ENCODE assay signal across 9 mouse cellular contexts in genomic region chr11:73007698-73008481, GRCm38 (mm10). TPM values are rescaled to one million over a fixed set of nuclear protein-coding genes. Genes with fewer than 3 reads are reported as not detected.
DNase-seq lines count a peak whose midpoint lies in the region; ATAC-seq and TF ChIP-seq lines count a peak whose summit lies in the region.
"Had no signal": no experiment of that assay in that cellular context is flagged by ENCODE, and none has a peak within 500 bp of the region (broad histone marks: within the 10 kb centered on the region; RNA-seq: fewer than 3 reads in every experiment).

No protein-coding gene starts in this region.

- peak; percentile 82 for TF ChIP-seq CTCF in embryonic fibroblast, embryonic 13.5 days (IDR thresholded peaks at IDR 0.05; ENCODE audit: borderline replicate concordance, insufficient read depth, low read length)

- WGBS in hindbrain, embryonic 14.5 days: 61% methylated on average over 11 of the region's 11 CpGs
- WGBS in hindbrain, embryonic 16.5 days: 65% methylated on average over 11 of the region's 11 CpGs
- WGBS in limb, embryonic 11.5 days: 66% methylated on average over 11 of the region's 11 CpGs
- WGBS in neural tube, embryonic 12.5 days: 67% methylated on average over 11 of the region's 11 CpGs

- H3K27ac ChIP-seq in hindbrain, embryonic 14.5 days: no peak overlapping the region
- no peak overlapping the region for H3K27ac ChIP-seq in hindbrain, embryonic 16.5 days (ENCODE audit: low read depth, low read length)
- H3K27ac ChIP-seq in embryonic fibroblast, embryonic 13.5 days (ENCODE audit: insufficient read depth, low read length): no peak overlapping the region
- no peak overlapping the region for H3K27ac ChIP-seq in limb, embryonic 11.5 days (replicated peaks; ENCODE audit: low read depth, low read length)
- H3K27ac ChIP-seq in neural tube, embryonic 12.5 days: no peak overlapping the region
- H3K27ac ChIP-seq: liver, embryonic 15.5 days had no signal

- H3K4me3 ChIP-seq in hindbrain, embryonic 14.5 days (replicated peaks; ENCODE audit: low read length): no peak overlapping the region
- H3K4me3 ChIP-seq in hindbrain, embryonic 16.5 days (ENCODE audit: low read length): no peak overlapping the region
- H3K4me3 ChIP-seq in embryonic fibroblast, embryonic 13.5 days (ENCODE audit: insufficient read depth, low read length): no peak overlapping the region
- H3K4me3 ChIP-seq in limb, embryonic 11.5 days (ENCODE audit: low read depth, low read length): no peak overlapping the region
- H3K4me3 ChIP-seq in neural tube, embryonic 12.5 days: no peak overlapping the region
- H3K4me3 ChIP-seq: liver, embryonic 15.5 days had no signal

- no peaks in the 10 kb centered on the region for H3K27me3 ChIP-seq in hindbrain, embryonic 14.5 days (ENCODE audit: control insufficient read depth, insufficient read depth, low read length)
- no peaks in the 10 kb centered on the region; the same call in 1 of the 2 replicates for H3K27me3 ChIP-seq in hindbrain, embryonic 16.5 days (replicated peaks; ENCODE audit: control insufficient read depth, insufficient read depth, low read length)
- H3K27me3 ChIP-seq in limb, embryonic 11.5 days (ENCODE audit: control insufficient read depth, insufficient read depth, low read length): 0 out of 2 replicates have a peak, but pooled peaks cover 2% of the 10 kb centered on the region
- peaks cover 5% of the 10 kb centered on the region; the same call in 1 of the 2 replicates for H3K27me3 ChIP-seq in neural tube, embryonic 12.5 days (replicated peaks)

- H3K4me2 ChIP-seq in hindbrain, embryonic 14.5 days (replicated peaks): no peak overlapping the region
- no peak overlapping the region for H3K4me2 ChIP-seq in hindbrain, embryonic 16.5 days (ENCODE audit: low read length)
- H3K4me2 ChIP-seq in limb, embryonic 11.5 days (ENCODE audit: low read depth, severe bottlenecking): no peak overlapping the region
- no peak overlapping the region for H3K4me2 ChIP-seq in neural tube, embryonic 12.5 days (replicated peaks)
- H3K4me2 ChIP-seq: liver, embryonic 15.5 days had no signal

- ATAC-seq in hindbrain, embryonic 14.5 days (ENCODE audit: low FRiP score): no peak
- no peak for ATAC-seq in hindbrain, embryonic 16.5 days
- peak; percentile 53 for ATAC-seq in CD4-positive, CD25-positive, alpha-beta regulatory T cell, adult 4 months
- ATAC-seq in limb, embryonic 11.5 days (ENCODE audit: insufficient number of reproducible peaks, low FRiP score, low TSS enrichment, low read depth): no peak
- 0 out of 2 replicates have a peak, but pooled peaks have one; percentile 17 for ATAC-seq in neural tube, embryonic 12.5 days (ENCODE audit: low FRiP score, low read depth)

- H3K36me3 ChIP-seq in hindbrain, embryonic 14.5 days (replicated peaks; ENCODE audit: control insufficient read depth, insufficient read depth): no peaks in the 10 kb centered on the region
- no peaks in the 10 kb centered on the region for H3K36me3 ChIP-seq in hindbrain, embryonic 16.5 days (ENCODE audit: control insufficient read depth, insufficient read depth, low read length)
- no peaks in the 10 kb centered on the region for H3K36me3 ChIP-seq in limb, embryonic 11.5 days (ENCODE audit: control insufficient read depth, insufficient read depth, low read length)
- H3K36me3 ChIP-seq in neural tube, embryonic 12.5 days: no peaks in the 10 kb centered on the region
- H3K36me3 ChIP-seq: liver, embryonic 15.5 days had no signal

- no peaks in the 10 kb centered on the region for H3K4me1 ChIP-seq in hindbrain, embryonic 14.5 days (replicated peaks; ENCODE audit: control insufficient read depth, insufficient read depth, low read length)
- no peaks in the 10 kb centered on the region for H3K4me1 ChIP-seq in hindbrain, embryonic 16.5 days (ENCODE audit: control insufficient read depth, insufficient read depth, low read depth, low read length)
- no peaks in the 10 kb centered on the region for H3K4me1 ChIP-seq in embryonic fibroblast, embryonic 13.5 days (ENCODE audit: control insufficient read depth, insufficient read depth, low read length)
- no peaks in the 10 kb centered on the region for H3K4me1 ChIP-seq in limb, embryonic 11.5 days (ENCODE audit: control insufficient read depth, insufficient read depth, low read length)
- H3K4me1 ChIP-seq in neural tube, embryonic 12.5 days: no peaks in the 10 kb centered on the region
- H3K4me1 ChIP-seq: liver, embryonic 15.5 days had no signal

- H3K9ac ChIP-seq in hindbrain, embryonic 14.5 days: no peak overlapping the region
- no peak overlapping the region for H3K9ac ChIP-seq in hindbrain, embryonic 16.5 days (ENCODE audit: low read depth, low read length)
- no peak overlapping the region for H3K9ac ChIP-seq in limb, embryonic 11.5 days (ENCODE audit: low read length)
- no peak overlapping the region for H3K9ac ChIP-seq in neural tube, embryonic 12.5 days
- H3K9ac ChIP-seq: liver, embryonic 15.5 days had no signal

- no peak for TF ChIP-seq POLR2A in embryonic fibroblast, embryonic 13.5 days (IDR thresholded peaks at IDR 0.05; ENCODE audit: low read depth, low read length)

- DNase-seq in hindbrain, embryonic 14.5 days (ENCODE audit: low spot score): peak; percentile 62
- DNase-seq in adrenal gland, adult 2 months: peak; percentile 71
- DNase-seq in limb, embryonic 11.5 days (ENCODE audit: low spot score): peak; percentile 62
- DNase-seq in frontal cortex, postnatal 36 days (ENCODE audit: low spot score in 2 of 2): no peak

- H3K9me3 ChIP-seq in hindbrain, embryonic 14.5 days (ENCODE audit: control insufficient read depth, low read length): no peaks in the 10 kb centered on the region
- H3K9me3 ChIP-seq in hindbrain, embryonic 16.5 days (ENCODE audit: control insufficient read depth, low read length): no peaks in the 10 kb centered on the region
- H3K9me3 ChIP-seq in limb, embryonic 11.5 days (ENCODE audit: control insufficient read depth, low read length): no peaks in the 10 kb centered on the region
- H3K9me3 ChIP-seq in neural tube, embryonic 12.5 days: no peaks in the 10 kb centered on the region
- H3K9me3 ChIP-seq: liver, embryonic 15.5 days had no signal

RNA-seq across cellular contexts. Expression of gene P2rx1, which starts 9.0 kb away (rescaled TPM):
- polyA plus RNA-seq in hindbrain, embryonic 14.5 days (2014; fragmentation: Nextera tagmentation; extraction: Ambion mirVana): 0.46 and 0.48 TPM in 2 replicates
- 0.31 and 0.45 TPM in 2 replicates for polyA plus RNA-seq in hindbrain, embryonic 16.5 days (2015; fragmentation: Nextera tagmentation; extraction: Ambion mirVana)
- under 1 TPM in 1 of 2 experiments, not detected in 1; 0.39 TPM for polyA plus RNA-seq in CD4-positive, CD25-positive, alpha-beta regulatory T cell, adult 4 months (2017; shearing (Covaris generic))
- under 1 TPM; 0.40 to 0.55 TPM for total RNA-seq in adrenal gland, adult 2 months (2021)
- 0.85 and 1.0 TPM in 2 replicates for polyA plus RNA-seq in adrenal gland, adult 2 months (2012; rRNA removed)
- polyA plus RNA-seq in embryonic fibroblast, embryonic 13.5 days (2011; ENCODE audit: insufficient read length, low read depth, missing spikeins): not detected in 2 replicates
- 1.3 and 2.0 TPM in 2 replicates for polyA plus RNA-seq in limb, embryonic 11.5 days (2014; fragmentation: Nextera tagmentation; extraction: Ambion mirVana)
- polyA plus RNA-seq in neural tube, embryonic 12.5 days (2016; fragmentation: Nextera tagmentation; extraction: Ambion mirVana): 1.4 TPM in 2 replicates

RNA-seq across cellular contexts. Expression of gene Camkk1, which starts 10.9 kb away (rescaled TPM):
- 13.9 and 18.1 TPM in 2 replicates for polyA plus RNA-seq in hindbrain, embryonic 14.5 days (2014; fragmentation: Nextera tagmentation; extraction: Ambion mirVana)
- 35.8 TPM in 2 replicates for polyA plus RNA-seq in hindbrain, embryonic 16.5 days (2015; fragmentation: Nextera tagmentation; extraction: Ambion mirVana)
- 1 to 10 TPM; 2.3 to 5.8 TPM for polyA plus RNA-seq in CD4-positive, CD25-positive, alpha-beta regulatory T cell, adult 4 months (2017; shearing (Covaris generic))
- total RNA-seq in adrenal gland, adult 2 months (2021): 1 to 10 TPM; 1.8 to 9.8 TPM
- polyA plus RNA-seq in adrenal gland, adult 2 months (2012; rRNA removed): 2.2 and 3.2 TPM in 2 replicates
- polyA plus RNA-seq in embryonic fibroblast, embryonic 13.5 days (2011; ENCODE audit: insufficient read length, low read depth, missing spikeins): 4.2 and 6.7 TPM in 2 replicates
- polyA plus RNA-seq in limb, embryonic 11.5 days (2014; fragmentation: Nextera tagmentation; extraction: Ambion mirVana): 2.7 and 3.0 TPM in 2 replicates
- polyA plus RNA-seq in neural tube, embryonic 12.5 days (2016; fragmentation: Nextera tagmentation; extraction: Ambion mirVana): 14.7 and 14.8 TPM in 2 replicates

RNA-seq across cellular contexts. Expression of gene Ncbp3, which starts 39.7 kb away (rescaled TPM):
- 8.5 and 9.3 TPM in 2 replicates for polyA plus RNA-seq in hindbrain, embryonic 14.5 days (2014; fragmentation: Nextera tagmentation; extraction: Ambion mirVana)
- polyA plus RNA-seq in hindbrain, embryonic 16.5 days (2015; fragmentation: Nextera tagmentation; extraction: Ambion mirVana): 8.3 and 9.2 TPM in 2 replicates
- polyA plus RNA-seq in CD4-positive, CD25-positive, alpha-beta regulatory T cell, adult 4 months (2017; shearing (Covaris generic)): 10 to 100 TPM; 17.1 to 21.5 TPM
- total RNA-seq in adrenal gland, adult 2 months (2021): 1 to 10 TPM; 9.4 to 9.5 TPM
- polyA plus RNA-seq in adrenal gland, adult 2 months (2012; rRNA removed): 1.6 and 1.7 TPM in 2 replicates
- 10.2 and 11.1 TPM in 2 replicates for polyA plus RNA-seq in embryonic fibroblast, embryonic 13.5 days (2011; ENCODE audit: insufficient read length, low read depth, missing spikeins)
- polyA plus RNA-seq in limb, embryonic 11.5 days (2014; fragmentation: Nextera tagmentation; extraction: Ambion mirVana): 13.8 and 14.4 TPM in 2 replicates
- 14.3 and 15.1 TPM in 2 replicates for polyA plus RNA-seq in neural tube, embryonic 12.5 days (2016; fragmentation: Nextera tagmentation; extraction: Ambion mirVana)

RNA-seq across cellular contexts. Expression of gene Atp2a3, which starts 46.9 kb away (rescaled TPM):
- polyA plus RNA-seq in hindbrain, embryonic 14.5 days (2014; fragmentation: Nextera tagmentation; extraction: Ambion mirVana): 2.0 TPM in 2 replicates
- 1.8 and 2.3 TPM in 2 replicates for polyA plus RNA-seq in hindbrain, embryonic 16.5 days (2015; fragmentation: Nextera tagmentation; extraction: Ambion mirVana)
- 10 to 100 TPM; 57.5 to 89.4 TPM for polyA plus RNA-seq in CD4-positive, CD25-positive, alpha-beta regulatory T cell, adult 4 months (2017; shearing (Covaris generic))
- 10 to 100 TPM in 1 of 2 experiments, 1 to 10 TPM in 1; 7.2 to 11.6 TPM for total RNA-seq in adrenal gland, adult 2 months (2021)
- 11.3 and 11.9 TPM in 2 replicates for polyA plus RNA-seq in adrenal gland, adult 2 months (2012; rRNA removed)
- polyA plus RNA-seq in embryonic fibroblast, embryonic 13.5 days (2011; ENCODE audit: insufficient read length, low read depth, missing spikeins): 0.30 TPM in 1 of 2 replicates, not detected in the other
- polyA plus RNA-seq in limb, embryonic 11.5 days (2014; fragmentation: Nextera tagmentation; extraction: Ambion mirVana): 0.67 and 0.97 TPM in 2 replicates
- polyA plus RNA-seq in neural tube, embryonic 12.5 days (2016; fragmentation: Nextera tagmentation; extraction: Ambion mirVana): 1.2 and 1.3 TPM in 2 replicates

Comparison
In these comparisons a context has a peak if more than half of its experiments do, and no peak if none do; other contexts are left out.
1. ATAC-seq: peak in CD4-positive, CD25-positive, alpha-beta regulatory T cell, adult 4 months (single experiment) and neural tube, embryonic 12.5 days (single experiment); none in hindbrain, embryonic 14.5 days (single experiment), hindbrain, embryonic 16.5 days (single experiment) and limb, embryonic 11.5 days (single experiment).
2. DNase-seq: peak in hindbrain, embryonic 14.5 days (single experiment), adrenal gland, adult 2 months (single experiment) and limb, embryonic 11.5 days (single experiment); none in frontal cortex, postnatal 36 days (0 of 2).